Mouse (Mus musculus) C2C12 (cell line): ENCODE data around the gene Atf2. TPM values are rescaled to one million over a fixed set of nuclear protein-coding genes. Genes with fewer than 3 reads are reported as not detected.
A peak's percentile ranks its signal among the peaks of the same experiment; 100 is the strongest.
"Not testable (repeated sequence)": the region's sequence is repeated elsewhere in the genome, so short reads cannot be mapped to it uniquely, and the experiment has no call there.

ENCODE experiments used
- H3K27me3 ChIP-seq: one replicate; pipeline ENCODE4 v1.6.1; 2011; ENCODE audit not compliant: control insufficient read depth, insufficient read depth, insufficient read length
- H3K36me3 ChIP-seq: one replicate; pipeline ENCODE4 v1.6.1; 2011; ENCODE audit not compliant: control insufficient read depth, insufficient read depth
- H3K4me3 ChIP-seq: one replicate; pipeline ENCODE4 v1.5.1; 2011; ENCODE audit warnings: mild to moderate bottlenecking, control low read depth; ENCODE audit not compliant: poor library complexity, insufficient read depth, severe bottlenecking
- H3K79me2 ChIP-seq: one replicate; pipeline ENCODE4 v1.6.1; 2011; ENCODE audit not compliant: control insufficient read depth, insufficient read depth
- H3K79me3 ChIP-seq: one replicate; pipeline ENCODE4 v1.6.1; 2011; ENCODE audit warnings: low read depth, control low read depth
- H3ac ChIP-seq: one replicate; pipeline ENCODE3; 2011; ENCODE audit warnings: low read depth; ENCODE audit not compliant: control insufficient read depth, insufficient read length
- CEBPB ChIP-seq: IDR thresholded peaks from one replicate; pipeline ENCODE4 v1.6.1; 2011; ENCODE audit warnings: low read depth, mild to moderate bottlenecking, control low read depth, moderate library complexity
- CTCF ChIP-seq: IDR thresholded peaks from one replicate; pipeline ENCODE4 v1.5.1; 2011; ENCODE audit not compliant: control insufficient read depth, insufficient read depth, insufficient read length
- FOSL1 ChIP-seq: IDR thresholded peaks from one replicate; pipeline ENCODE4 v1.8.0; 2011; ENCODE audit warnings: mild to moderate bottlenecking, low read length; ENCODE audit not compliant: poor library complexity, insufficient read depth, severe bottlenecking
- MAX ChIP-seq: IDR thresholded peaks from one replicate; pipeline ENCODE4 v1.6.1; 2011; ENCODE audit warnings: mild to moderate bottlenecking, control low read depth
- MYOD1 ChIP-seq: IDR thresholded peaks from one replicate; pipeline ENCODE4 v1.6.1; 2011; ENCODE audit warnings: low read depth; ENCODE audit not compliant: control insufficient read depth, insufficient read length
- MYOG ChIP-seq: IDR thresholded peaks from one replicate; pipeline ENCODE4 v1.6.1; 2011; ENCODE audit not compliant: control insufficient read depth, insufficient read length; ENCODE audit errors: extremely low read depth
- USF1 ChIP-seq: IDR thresholded peaks from one replicate; pipeline ENCODE4 v1.6.1; 2011; ENCODE audit warnings: low read depth, mild to moderate bottlenecking, control low read depth, moderate library complexity
- polyA plus RNA-seq: library from polyadenylated mRNA; unstranded; fragments of >200 nt; fragmentation: generic; extraction: Trizol; gene quantifications from one replicate; pipeline ENCODE4 v1.2.1, GENCODE M21; 2012; ENCODE audit warnings: missing spikeins

The Atf2 gene
- polyA plus RNA-seq, 1 experiment = 7.7 TPM

- Histone ChIP-seq H3ac (no peak overlapping the region), H3K79me2 (no peaks in the 10 kb centered on the region), H3K36me3 (peaks cover 6% of the 10 kb centered on the region), H3K4me3 (no peak overlapping the region), H3K27me3 (no peaks in the 10 kb centered on the region), H3K79me3 (peaks cover 2% of the 10 kb centered on the region)
- TF ChIP-seq MYOG (no peak), MAX (no peak), USF1 (no peak), CTCF (no peak), CEBPB (no peak), FOSL1 (no peak), MYOD1 (no peak)
These were observed 7.9 kb upstream of the Atf2 start for GRCm38 (mm10) chr2:73900364-73900763.

GRCm38 (mm10) chr2:73896919-73897318 lies 4.5 kb upstream of the Atf2 start:
- H3K4me3 ChIP-seq, H3ac ChIP-seq, H3K79me2 ChIP-seq, H3K27me3 ChIP-seq, H3K36me3 ChIP-seq, H3K79me3 ChIP-seq: not testable (repeated sequence)

- no peak for TF ChIP-seq CEBPB
- no peak for TF ChIP-seq FOSL1
- TF ChIP-seq USF1 = no peak
- TF ChIP-seq CTCF = no peak
- TF ChIP-seq MYOD1 = no peak
- no peak for TF ChIP-seq MYOG
- no peak for TF ChIP-seq MAX
- peaks cover 33% of the 10 kb centered on the region for H3K79me3 ChIP-seq
- H3K4me3 ChIP-seq = peak overlapping the region; percentile 72
- no peak overlapping the region for H3ac ChIP-seq
- H3K79me2 ChIP-seq = peaks cover 37% of the 10 kb centered on the region
- no peaks in the 10 kb centered on the region for H3K27me3 ChIP-seq
- peaks cover 1% of the 10 kb centered on the region for H3K36me3 ChIP-seq
These were observed 1.2 kb upstream of the Atf2 start for GRCm38 (mm10) chr2:73893473-73894270.

GRCm38 (mm10) chr2:73891701-73892463 lies 557 bp downstream of the Atf2 start:
- Histone ChIP-seq H3K27me3 (no peaks in the 10 kb centered on the region), H3ac (peak overlapping the region; percentile 94), H3K4me3 (peak overlapping the region; percentile 99), H3K79me2 (peaks cover 55% of the 10 kb centered on the region), H3K36me3 (peaks cover 3% of the 10 kb centered on the region), H3K79me3 (peaks cover 50% of the 10 kb centered on the region)
- TF ChIP-seq MAX (no peak), CTCF (no peak), MYOD1 (no peak), USF1 (no peak), MYOG (no peak)

GRCm38 (mm10) chr2:73885997-73886396 lies 6.4 kb downstream of the Atf2 start:
- Histone ChIP-seq H3K36me3 (peaks cover 3% of the 10 kb centered on the region), H3K27me3 (no peaks in the 10 kb centered on the region), H3K79me2 (peaks cover 100% of the 10 kb centered on the region), H3ac (no peak overlapping the region), H3K4me3 (no peak overlapping the region), H3K79me3 (peaks cover 77% of the 10 kb centered on the region)
- TF ChIP-seq MAX (no peak), MYOD1 (no peak), CEBPB (no peak), FOSL1 (no peak), USF1 (no peak), MYOG (no peak), CTCF (no peak)

GRCm38 (mm10) chr2:73877891-73878290 lies 14.5 kb downstream of the Atf2 start:
- Histone ChIP-seq H3ac (no peak overlapping the region), H3K79me3 (peaks cover 34% of the 10 kb centered on the region), H3K27me3 (no peaks in the 10 kb centered on the region), H3K4me3 (no peak overlapping the region), H3K36me3 (peaks cover 31% of the 10 kb centered on the region), H3K79me2 (peaks cover 69% of the 10 kb centered on the region)
- TF ChIP-seq USF1 = no peak
- TF ChIP-seq FOSL1 = no peak
- TF ChIP-seq MYOG = no peak
- TF ChIP-seq MAX = no peak
- TF ChIP-seq MYOD1 = no peak
- TF ChIP-seq CTCF = no peak
